Mouse (Mus musculus): ENCODE data around the gene Slc15a5.

Gene Slc15a5

GRCm38 (mm10) chr6:137957630-137958029 is 122.1 kb downstream of the Slc15a5 start:
- DNase-seq = no peak

GRCm38 (mm10) chr6:137956783-137957429 is 122.8 kb downstream of the Slc15a5 start:
- no peak for DNase-seq

- no peak for DNase-seq
Observed at GRCm38 (mm10) chr6:137946520-137946919, 133.2 kb downstream of the Slc15a5 start.

DNA sequence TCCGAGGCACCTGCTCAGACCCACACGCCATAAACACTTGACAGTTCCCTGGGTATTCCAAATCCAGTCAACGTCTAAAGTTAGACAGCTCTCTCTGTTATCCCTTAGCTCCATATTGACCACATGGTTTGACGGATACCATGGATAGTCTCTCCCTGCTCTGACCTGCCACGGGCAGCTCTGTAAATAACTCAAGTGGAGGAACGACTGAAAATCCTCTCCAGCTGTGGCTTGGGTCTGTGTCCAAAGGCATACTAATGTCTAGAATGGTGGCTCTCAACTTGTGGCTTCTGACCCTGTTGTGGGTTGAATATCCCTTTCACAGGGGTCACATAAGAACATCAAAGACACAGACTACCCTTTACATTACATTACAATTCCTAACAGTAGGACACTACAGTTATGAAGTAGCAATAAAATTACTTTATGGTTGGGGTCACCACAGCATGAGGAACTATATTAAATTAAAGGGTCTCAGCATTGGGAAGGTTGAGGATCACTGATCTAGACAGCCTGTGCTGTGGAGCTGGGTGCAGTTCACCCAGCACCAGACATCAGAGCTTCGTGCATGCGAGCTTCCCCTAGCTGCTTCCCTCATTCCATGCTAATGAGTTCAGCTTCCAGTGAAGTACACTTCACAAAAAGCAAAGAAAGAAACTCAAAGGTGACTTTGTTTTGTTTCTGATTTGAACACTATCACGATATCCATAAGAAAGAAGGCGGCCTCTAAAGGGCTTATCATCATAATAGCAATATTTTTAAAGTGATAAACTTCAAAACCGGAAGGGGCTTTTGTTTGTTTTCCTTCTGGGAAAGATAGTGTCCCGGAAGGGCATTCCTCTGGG is 139.1 kb downstream of the Slc15a5 start:
- DNase-seq = no peak

DNA sequence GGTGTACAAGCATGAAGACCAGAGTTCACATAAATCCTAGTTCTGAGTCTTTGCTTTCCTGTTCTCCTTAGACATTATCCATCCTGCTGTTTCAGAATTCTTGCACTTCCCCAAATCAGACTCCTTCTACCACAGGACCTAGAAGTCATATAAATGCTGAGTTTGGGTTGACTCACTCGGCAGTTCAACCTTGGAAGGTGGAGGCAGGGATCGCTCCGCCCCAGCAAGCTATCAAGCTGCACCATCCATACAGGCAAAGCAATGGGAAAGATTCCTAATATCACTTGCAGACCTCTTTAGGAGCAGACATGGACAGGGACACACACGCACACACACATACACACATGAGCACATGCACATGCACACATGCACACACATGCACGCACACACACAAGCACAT is 142.2 kb downstream of the Slc15a5 start:
- no peak for DNase-seq

- no peak for DNase-seq
Observed at GRCm38 (mm10) chr6:137936268-137936667, 143.4 kb downstream of the Slc15a5 start.

DNA sequence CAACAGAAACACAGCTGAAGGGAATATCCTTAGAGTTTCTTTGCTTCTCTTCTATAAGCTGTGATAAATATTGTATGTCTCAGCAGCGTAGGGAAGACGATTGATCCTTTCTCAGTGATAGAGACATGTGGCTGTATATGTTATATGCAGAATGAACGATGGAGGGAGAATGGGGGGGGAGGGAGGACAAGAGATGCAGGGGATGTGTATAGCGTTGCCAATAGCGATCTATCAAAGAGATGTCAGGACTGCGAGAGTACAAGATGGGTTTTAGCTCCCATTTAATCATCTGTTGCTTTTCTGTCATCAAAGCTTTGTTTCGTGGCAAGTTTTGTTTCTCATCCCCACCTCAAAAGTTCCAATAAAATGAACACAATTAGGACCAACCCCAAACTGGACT is 143.9 kb downstream of the Slc15a5 start:
- DNase-seq = no peak

GRCm38 (mm10) chr6:137935341-137935740 is 144.4 kb downstream of the Slc15a5 start:
- DNase-seq = no peak

- no peak for DNase-seq
Observed at GRCm38 (mm10) chr6:137934545-137935298, 145.0 kb downstream of the Slc15a5 start.
